Comparison of ENCODE assay signal across 8 mouse cellular contexts in the genomic region with DNA sequence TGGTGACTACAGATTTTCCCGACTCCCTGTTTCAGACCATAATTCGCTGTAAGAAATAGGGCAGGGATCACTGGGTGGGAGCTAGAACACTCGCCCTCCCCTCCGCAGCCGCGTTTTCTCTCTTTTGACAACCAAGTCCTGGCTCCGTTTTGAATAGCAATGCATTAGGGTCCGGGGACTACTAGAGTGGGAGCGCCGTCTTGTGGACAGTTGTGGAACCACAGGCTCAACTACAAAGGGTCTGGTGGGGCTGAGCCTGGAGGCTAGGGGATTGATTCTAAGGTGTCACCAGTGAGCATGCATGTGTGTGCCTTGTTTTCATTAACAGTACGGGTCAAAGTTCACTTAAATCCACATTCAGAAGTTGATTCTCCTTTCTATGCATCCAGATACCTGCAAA. TPM values are rescaled to one million over a fixed set of nuclear protein-coding genes. Genes with fewer than 3 reads are reported as not detected.
A peak's percentile ranks its signal among the peaks of the same experiment; 100 is the strongest.
DNase-seq lines count a peak whose midpoint lies in the region; ATAC-seq lines count a peak whose summit lies in the region.

No protein-coding gene starts in this region.

- H3K4me1 ChIP-seq in embryonic facial prominence, embryonic 15.5 days = peaks cover 10% of the 10 kb centered on the region; the same call in 1 of the 2 replicates
- H3K4me1 ChIP-seq in heart, embryonic 11.5 days (ENCODE audit: control insufficient read depth, insufficient read depth, low read length) = peaks cover 6% of the 10 kb centered on the region
- H3K4me1 ChIP-seq in kidney, embryonic 15.5 days = peaks cover 23% of the 10 kb centered on the region

- H3K9me3 ChIP-seq in embryonic facial prominence, embryonic 15.5 days (replicated peaks) = no peaks in the 10 kb centered on the region
- H3K9me3 ChIP-seq in heart, embryonic 11.5 days (replicated peaks; ENCODE audit: control insufficient read depth, low read length) = no peaks in the 10 kb centered on the region
- no peaks in the 10 kb centered on the region for H3K9me3 ChIP-seq in kidney, embryonic 15.5 days (replicated peaks)

- no peak overlapping the region for H3K9ac ChIP-seq in embryonic facial prominence, embryonic 15.5 days
- no peak overlapping the region for H3K9ac ChIP-seq in heart, embryonic 11.5 days (ENCODE audit: low read depth, low read length)
- H3K9ac ChIP-seq in kidney, embryonic 15.5 days = no peak overlapping the region

- WGBS in embryonic facial prominence, embryonic 15.5 days = 1% methylated on average over 11 of the region's 11 CpGs
- WGBS in heart, embryonic 11.5 days (ENCODE audit: insufficient replicate concordance) = 2% methylated on average over 11 of the region's 11 CpGs
- WGBS in kidney, embryonic 15.5 days = 2% methylated on average over 11 of the region's 11 CpGs

- peak overlapping the region; percentile 24; the same call in 1 of the 2 replicates for H3K4me2 ChIP-seq in embryonic facial prominence, embryonic 15.5 days (replicated peaks)
- peak overlapping the region; percentile 32 for H3K4me2 ChIP-seq in heart, embryonic 11.5 days
- H3K4me2 ChIP-seq in kidney, embryonic 15.5 days = peak overlapping the region; percentile 47

- no peak overlapping the region; the same call in 1 of the 2 replicates for H3K4me3 ChIP-seq in embryonic facial prominence, embryonic 15.5 days (replicated peaks)
- H3K4me3 ChIP-seq in heart, embryonic 11.5 days (ENCODE audit: low read depth, low read length) = no peak overlapping the region
- H3K4me3 ChIP-seq in kidney, embryonic 15.5 days (replicated peaks) = no peak overlapping the region

- ATAC-seq in embryonic facial prominence, embryonic 15.5 days (ENCODE audit: insufficient number of reproducible peaks, low FRiP score, low TSS enrichment, low read depth) = no peak
- ATAC-seq in heart, embryonic 11.5 days (replicated peaks; ENCODE audit: insufficient number of reproducible peaks, low FRiP score, low TSS enrichment) = no peak
- ATAC-seq in kidney, embryonic 15.5 days (replicated peaks; ENCODE audit: low FRiP score) = no peak; the same call in 1 of the 2 replicates

- H3K27ac ChIP-seq in embryonic facial prominence, embryonic 15.5 days (replicated peaks) = no peak overlapping the region
- no peak overlapping the region for H3K27ac ChIP-seq in heart, embryonic 11.5 days (ENCODE audit: low read depth, low read length)
- H3K27ac ChIP-seq in kidney, embryonic 15.5 days = no peak overlapping the region

- H3K36me3 ChIP-seq in embryonic facial prominence, embryonic 15.5 days = no peaks in the 10 kb centered on the region
- no peaks in the 10 kb centered on the region for H3K36me3 ChIP-seq in heart, embryonic 11.5 days (ENCODE audit: control insufficient read depth, insufficient read depth, low read length)
- H3K36me3 ChIP-seq in kidney, embryonic 15.5 days = no peaks in the 10 kb centered on the region

- peaks cover 41% of the 10 kb centered on the region for H3K27me3 ChIP-seq in embryonic facial prominence, embryonic 15.5 days
- peaks cover 41% of the 10 kb centered on the region for H3K27me3 ChIP-seq in heart, embryonic 11.5 days (ENCODE audit: control insufficient read depth, insufficient read depth, low read length)
- H3K27me3 ChIP-seq in kidney, embryonic 15.5 days = peaks cover 34% of the 10 kb centered on the region

- DNase-seq in A20 (ENCODE audit: low read depth, low spot score) = peak; percentile 87
- peak; percentile 38 to 66 for DNase-seq in adrenal gland, postnatal 4 days (ENCODE audit: low spot score in 2 of 2)
- DNase-seq in liver = peak; percentile 75
- DNase-seq in monocyte, adult 2 months (ENCODE audit: low read depth in 1 of 2, low spot score in 2 of 2) = peak; percentile 39 to 67
- peak; percentile 74 to 90 for DNase-seq in spleen, postnatal 4 days (ENCODE audit: low spot score in 2 of 2)

RNA-seq across cellular contexts. Expression of a gene that starts 26.1 kb away (rescaled TPM):
- total RNA-seq in adrenal gland, postnatal 4 days (2021) = 10 to 100 TPM; 22.7 to 23.7 TPM
- 14.5 and 18.4 TPM in 2 replicates for polyA plus RNA-seq in embryonic facial prominence, embryonic 15.5 days (2015; fragmentation: Nextera tagmentation; extraction: Ambion mirVana)
- 8.6 and 12.0 TPM in 2 replicates for polyA plus RNA-seq in heart, embryonic 11.5 days (2014; fragmentation: Nextera tagmentation; extraction: Ambion mirVana)
- 15.1 and 16.2 TPM in 2 replicates for polyA plus RNA-seq in kidney, embryonic 15.5 days (2015; fragmentation: Nextera tagmentation; extraction: Ambion mirVana)

RNA-seq across cellular contexts. Expression of a gene that starts 52.6 kb away (rescaled TPM):
- total RNA-seq in adrenal gland, postnatal 4 days (2021) = 10 to 100 TPM; 58.6 to 65.8 TPM
- polyA plus RNA-seq in embryonic facial prominence, embryonic 15.5 days (2015; fragmentation: Nextera tagmentation; extraction: Ambion mirVana) = 30.6 and 33.9 TPM in 2 replicates
- 15.3 and 17.7 TPM in 2 replicates for polyA plus RNA-seq in heart, embryonic 11.5 days (2014; fragmentation: Nextera tagmentation; extraction: Ambion mirVana)
- 17.7 and 21.3 TPM in 2 replicates for polyA plus RNA-seq in kidney, embryonic 15.5 days (2015; fragmentation: Nextera tagmentation; extraction: Ambion mirVana)
